Mouse (Mus musculus) spleen, adult 18-20 months (tissue): ENCODE measurements around the gene Vps33b.

Experiments
- DNase-seq, 2 experiments: peaks; one replicate each; pipeline ENCODE4 v3.0.0; 2022; ENCODE audit warnings: mixed read lengths in 2 of 2

Vps33b gene

DNA sequence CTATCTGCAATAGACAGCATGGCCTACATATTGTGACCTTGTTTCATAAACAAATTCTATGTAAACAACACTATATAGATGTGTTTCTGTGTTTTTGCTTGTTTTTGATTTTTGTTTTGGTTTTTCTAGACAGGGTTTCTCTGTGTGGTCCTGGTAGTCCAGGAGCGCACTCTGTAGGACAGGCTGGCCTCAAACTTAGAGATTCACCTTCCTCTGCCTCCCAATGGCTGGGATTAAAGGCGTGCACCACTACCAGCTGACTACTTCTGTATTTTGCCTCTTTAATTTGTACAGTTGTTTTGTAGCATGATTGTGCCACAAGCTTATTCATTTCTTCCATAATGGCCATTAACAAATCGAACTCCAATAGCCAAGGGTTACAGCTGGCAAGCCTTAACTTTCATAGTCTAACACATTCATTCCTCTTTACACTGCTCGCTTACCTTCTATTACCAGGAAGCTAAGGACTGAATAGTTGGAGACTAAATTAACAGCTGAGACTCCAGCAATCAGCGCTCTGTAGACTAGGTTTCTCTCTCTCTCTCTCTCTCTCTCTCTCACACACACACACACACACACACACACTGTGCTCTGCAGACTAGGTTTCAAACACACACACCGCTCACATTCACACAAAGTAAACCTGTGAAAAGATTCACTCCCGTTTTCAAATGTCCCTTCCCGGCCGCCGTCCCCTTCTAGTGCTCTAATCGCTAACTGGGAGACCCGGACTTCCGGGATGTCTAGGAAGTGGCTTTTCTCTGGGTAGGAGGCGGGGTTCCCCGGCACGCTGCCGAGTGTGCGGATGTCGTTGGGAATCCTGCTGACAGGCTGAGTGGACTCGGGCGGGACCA is at the start of gene Vps33b:
TSS of gene Vps33b (plus strand) at position 753 of the 854 bp plus-strand sequence.
- DNase-seq, result peak; percentile 86 to 95

DNA sequence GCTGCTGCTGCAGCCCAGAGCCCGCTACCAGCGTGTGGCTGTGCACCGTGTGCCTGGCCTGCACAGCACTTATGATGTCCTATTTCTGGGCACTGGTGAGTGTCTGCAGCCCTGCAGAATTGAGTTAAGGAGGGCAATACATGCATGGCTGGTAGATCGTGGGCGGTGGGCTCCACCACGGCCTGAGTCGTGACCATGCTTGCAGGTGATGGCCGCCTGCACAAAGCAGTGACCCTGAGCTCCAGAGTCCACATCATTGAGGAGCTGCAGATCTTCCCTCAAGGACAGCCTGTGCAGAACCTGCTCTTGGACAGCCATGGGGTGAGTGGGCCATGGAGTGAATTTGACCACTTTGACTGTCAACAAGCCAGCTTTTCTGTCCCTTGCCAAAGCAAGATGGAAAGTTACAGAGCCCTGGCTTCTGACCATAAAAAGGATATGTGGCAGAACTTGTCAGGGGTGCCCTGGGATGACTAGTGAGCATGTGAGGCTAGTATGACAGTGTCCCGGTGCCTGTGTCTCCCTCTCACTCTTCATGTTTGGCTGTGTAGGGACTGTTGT is 49.1 kb upstream of the Vps33b start:
- DNase-seq, result no peak

DNA sequence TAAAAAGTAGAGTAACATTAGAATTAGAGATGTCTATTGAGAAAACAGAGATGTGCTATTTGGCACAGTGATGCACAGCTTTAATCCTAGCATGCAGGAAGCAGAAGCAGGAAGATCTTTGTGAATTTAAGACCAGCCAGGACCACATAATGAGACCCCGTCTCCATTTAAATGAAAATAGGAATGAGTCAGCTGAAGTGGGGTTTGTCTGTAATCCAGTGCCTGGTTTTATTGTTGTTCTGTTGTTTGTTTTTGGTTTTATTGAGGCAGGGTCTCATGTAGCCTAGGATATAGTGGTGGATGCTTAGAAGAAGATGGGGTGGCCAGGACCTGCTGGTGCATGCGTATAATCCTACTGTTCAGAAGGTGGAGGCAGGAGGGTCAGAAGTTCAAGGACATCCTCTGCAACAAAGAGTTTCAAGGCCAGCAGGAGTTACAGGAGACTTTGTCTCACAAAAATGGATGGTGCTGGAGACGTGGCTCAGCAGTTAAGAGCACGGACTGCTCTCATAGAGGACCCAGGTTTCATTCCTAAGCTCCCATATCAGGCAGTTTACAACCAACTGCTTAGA is 48.2 kb upstream of the Vps33b start:
- DNase-seq, result no peak

DNA sequence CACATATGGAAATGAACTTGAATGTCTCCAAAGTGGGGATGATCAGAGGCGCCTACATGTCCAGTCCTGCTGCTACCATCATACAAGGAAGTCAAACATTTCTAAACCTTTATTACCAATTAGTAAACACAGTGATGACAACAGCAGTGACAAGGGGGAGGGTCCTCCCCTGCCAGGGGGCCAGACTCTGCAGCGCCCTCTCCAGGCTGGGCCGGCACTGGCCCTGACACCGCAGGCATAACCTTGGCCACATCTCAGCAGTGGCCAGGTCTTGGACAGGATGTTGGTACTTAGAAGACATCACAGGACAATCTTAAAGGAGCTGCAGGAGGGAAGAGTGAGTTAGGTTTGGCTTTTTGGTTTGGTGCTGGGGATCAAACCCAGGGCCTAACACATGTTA is 42.4 kb upstream of the Vps33b start:
- no peak for DNase-seq

DNA sequence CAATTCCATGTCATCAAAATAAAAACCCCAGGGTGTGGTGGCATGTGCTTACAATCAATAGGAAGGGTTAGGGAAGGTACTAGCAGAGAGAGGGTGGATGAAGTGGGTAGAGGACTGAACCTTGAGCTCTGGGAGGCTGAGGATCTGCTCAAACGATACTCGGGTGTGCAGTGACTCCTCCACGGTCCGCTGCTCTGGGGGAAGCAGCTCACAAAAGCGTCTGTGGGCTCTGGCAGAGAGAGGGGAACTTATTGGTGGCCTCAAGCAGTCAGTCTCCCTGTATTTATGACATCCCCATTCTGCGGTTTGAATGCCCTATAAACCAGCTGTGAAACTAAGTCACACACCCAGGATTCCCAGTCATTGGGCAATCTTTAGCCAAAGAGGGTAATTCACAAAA is 39.3 kb upstream of the Vps33b start:
- DNase-seq, result no peak

DNA sequence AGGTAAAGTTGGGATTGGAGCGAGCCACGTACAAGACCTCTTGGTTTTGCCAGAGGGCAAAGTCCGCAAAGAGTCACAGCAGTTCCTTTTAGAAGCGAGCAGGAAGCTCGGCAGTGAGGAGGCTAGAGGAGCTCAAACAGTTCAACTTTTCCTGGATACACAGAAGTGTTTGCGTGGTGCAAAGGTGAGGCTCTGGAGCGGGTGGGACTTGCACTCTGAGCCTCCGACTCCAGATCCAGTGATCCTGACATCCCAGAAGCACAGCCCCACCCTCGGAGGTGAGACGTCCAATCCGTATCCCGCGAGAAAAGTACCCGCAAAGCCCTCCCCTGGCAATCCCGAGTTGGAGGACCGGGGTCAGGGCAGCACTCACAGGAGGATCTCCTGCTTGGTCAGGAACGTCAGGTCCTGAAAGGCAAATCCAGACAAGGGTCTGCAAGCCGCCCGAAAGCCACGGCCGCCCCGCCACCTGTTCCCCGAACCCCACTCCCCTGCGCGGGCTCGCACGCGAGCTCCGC is 37.4 kb upstream of the Vps33b start:
- no peak for DNase-seq

DNA sequence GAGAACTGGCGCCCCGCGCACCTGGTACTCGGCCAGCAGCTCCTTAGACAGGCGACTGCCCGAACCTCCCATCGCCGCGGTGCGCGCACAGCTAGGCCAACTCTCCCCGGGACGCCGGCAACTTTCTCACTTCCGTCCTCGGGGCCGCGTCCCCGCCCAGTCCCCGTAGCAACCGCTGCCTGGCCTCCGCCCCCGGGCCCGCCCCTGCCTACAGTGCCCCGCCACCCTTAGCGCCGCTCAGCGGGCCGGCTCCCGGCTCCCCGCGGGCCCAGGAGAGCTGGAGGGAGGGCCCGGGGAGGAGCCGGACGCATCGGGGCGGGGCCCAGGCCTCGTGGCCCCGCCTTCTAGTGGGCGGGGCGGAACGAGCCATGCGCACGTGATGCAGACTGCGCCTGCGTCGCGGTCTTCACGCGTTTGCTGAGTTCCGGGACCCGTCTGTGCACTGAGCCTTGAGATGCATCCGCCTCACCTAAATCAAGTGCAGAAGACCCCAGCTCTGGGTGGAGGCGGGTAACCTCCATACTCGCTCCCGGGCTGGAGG is 36.9 kb upstream of the Vps33b start, which contains the start of the genes Cib1 and Gdpgp1:
TSS of gene Cib1 (minus strand) at position 325 of the 541 bp plus-strand sequence.
TSS of gene Gdpgp1 (plus strand) at position 377 of the 541 bp plus-strand sequence.
- peak; percentile 99 for DNase-seq

DNA sequence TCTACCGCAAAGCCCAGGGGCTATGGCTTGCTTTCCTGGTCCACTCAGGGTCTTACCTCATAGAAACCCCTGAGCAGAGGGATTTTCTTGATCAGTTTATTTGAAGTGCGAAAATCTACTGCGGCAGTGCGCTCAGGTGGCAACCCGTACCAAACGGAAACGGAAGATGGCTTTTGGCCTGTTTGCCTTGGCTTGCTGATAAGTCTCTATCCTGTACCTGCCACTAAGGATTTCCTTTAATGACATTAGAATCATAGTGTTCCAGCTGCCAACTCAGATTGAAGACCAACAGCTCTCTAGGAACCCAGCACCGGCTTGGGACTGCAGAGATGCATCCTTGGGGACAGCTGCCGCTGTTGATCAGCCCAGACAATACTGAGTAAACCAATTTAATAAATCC is 35.6 kb upstream of the Vps33b start:
- DNase-seq, result no peak

DNA sequence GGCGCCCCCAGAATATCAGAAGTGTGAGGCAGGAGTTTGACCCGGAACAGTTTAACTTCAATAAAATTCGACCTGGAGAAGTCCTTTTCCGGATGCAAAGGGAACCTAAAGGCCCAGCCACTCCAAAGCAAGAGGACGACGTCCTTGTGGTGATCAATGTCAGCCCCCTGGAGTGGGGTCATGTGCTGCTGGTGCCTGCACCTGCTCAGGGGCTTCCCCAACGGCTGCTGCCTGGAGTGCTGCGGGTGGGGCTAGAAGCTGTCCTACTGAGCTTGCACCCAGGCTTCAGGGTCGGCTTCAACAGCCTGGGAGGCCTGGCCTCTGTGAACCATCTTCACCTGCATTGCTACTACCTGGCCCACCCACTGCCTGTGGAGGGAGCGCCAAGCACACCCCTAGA is 30.9 kb upstream of the Vps33b start:
- no peak for DNase-seq

DNA sequence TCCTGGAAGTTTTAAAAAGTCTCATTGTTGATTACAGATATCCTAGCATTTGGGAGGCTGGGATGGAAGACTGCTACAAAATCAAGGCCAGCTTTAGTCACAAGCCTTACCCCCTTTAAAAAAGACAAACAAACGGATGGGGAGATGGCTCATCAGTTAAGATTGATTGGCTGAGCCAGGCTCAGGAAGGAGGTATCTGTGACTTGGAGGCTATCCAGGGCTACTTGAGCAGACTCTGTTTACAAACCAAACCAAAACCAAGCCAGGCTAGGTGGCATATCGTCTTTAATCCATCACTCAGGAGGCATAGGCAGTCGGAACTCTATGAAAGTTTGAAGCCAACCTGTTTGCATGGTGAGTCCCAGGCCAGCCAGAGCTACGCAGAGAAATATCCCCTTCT is 27.8 kb upstream of the Vps33b start:
- no peak for DNase-seq

DNA sequence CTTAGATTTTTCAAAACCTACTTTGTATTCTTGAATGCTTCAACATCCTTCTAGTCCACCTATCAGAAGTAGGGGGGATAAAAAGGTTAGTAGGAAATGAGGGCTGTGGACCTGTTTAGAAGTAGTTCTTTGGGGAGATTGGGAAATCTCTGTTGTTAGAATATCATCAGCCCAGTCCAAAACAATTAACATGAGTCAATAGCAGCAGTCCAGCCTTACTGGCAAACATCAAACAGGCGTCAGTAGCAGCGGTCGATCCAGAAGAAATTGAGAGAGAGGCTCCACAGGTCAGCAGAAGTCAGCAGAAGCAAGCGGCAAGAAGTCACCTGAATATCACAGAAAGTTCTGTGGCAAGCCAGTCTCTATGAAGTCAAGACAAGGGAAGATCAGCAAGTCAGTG is 24.6 kb upstream of the Vps33b start:
- no peak for DNase-seq

DNA sequence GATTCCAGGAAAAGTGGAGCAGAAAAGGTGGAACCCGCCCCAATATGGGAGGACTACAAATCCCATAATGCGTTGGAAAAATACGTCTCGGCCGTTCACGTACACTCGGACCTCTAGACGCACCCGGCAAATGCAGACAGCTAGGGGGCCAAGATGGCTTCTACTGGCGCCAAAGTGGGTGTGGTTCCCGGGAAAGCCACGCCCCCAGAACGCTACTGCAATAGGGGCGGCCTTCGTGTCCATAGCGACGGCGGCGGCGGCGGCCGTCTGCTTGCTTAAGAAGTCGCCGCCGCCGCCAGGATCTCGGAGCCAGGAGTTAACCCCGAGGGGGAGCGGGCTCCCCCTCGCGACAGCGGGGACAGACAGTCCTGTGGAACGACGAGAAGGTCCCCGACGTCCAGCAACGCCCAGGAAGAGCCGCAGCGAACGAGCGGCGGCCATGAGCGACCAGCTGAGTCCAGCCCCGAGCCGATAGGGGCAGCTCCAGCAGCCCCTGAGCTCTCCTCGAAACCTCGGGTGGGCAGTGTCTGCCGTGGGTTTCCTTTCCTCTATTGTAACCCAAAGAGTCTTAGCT is 23.2 kb upstream of the Vps33b start, which contains the start of gene Ttll13:
TSS of gene Ttll13 (plus strand) at position 229 of the 574 bp plus-strand sequence.
- peak; percentile 94 to 96 for DNase-seq

DNA sequence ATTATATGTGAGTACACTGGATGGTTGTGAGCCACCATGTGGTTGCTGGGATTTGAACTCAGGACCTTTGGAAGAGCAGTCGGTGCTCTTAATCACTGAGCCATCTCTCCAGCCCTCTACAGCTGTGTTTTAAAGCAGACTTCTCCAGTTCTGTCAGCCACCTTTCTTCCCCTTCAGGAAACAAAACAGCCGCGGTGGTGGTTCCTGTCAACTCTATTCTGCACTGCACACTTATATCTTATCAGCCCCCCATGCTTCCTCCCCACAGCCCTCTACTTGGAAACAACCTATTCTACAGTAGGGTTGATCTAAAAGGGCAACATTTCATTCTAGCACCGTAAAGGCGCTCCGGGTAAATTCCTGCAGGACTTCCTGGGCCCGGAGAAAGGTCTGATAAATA is 22.6 kb upstream of the Vps33b start:
- no peak for DNase-seq

DNA sequence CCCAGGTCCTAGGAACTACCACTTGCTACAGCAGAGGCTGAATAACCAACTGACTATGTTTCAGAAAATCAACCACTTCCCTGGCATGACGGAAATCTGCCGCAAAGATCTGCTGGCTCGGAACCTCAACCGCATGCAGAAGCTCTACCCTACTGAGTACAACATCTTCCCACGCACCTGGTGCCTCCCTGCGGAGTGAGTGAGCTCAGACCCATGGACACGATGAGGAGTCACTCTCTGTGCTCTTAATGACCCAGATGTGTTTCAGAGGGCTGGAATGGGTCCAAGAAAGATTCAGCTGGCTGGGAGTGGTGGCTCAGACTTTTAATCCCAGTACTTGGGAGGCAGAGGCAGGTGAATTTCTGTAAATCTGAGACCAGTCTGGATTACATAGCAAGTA is 17.0 kb upstream of the Vps33b start:
- no peak for DNase-seq

DNA sequence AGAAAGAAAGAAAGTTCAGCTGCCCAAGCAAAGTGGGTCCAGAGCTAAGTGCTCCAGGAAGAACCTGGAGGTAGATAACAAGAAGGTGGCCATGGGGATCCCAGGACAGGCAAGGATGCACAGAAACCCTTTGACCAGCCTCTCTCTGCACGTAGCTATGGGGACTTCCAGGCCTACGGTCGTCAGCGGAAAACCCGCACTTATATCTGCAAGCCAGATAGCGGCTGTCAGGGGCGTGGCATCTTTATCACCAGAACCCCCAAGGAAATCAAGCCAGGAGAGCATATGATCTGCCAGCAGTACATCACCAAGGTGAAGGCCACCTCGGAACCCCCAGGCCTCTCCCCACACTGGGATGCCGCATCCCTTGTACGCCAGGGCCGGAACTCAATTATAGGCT is 16.6 kb upstream of the Vps33b start:
- DNase-seq, result no peak

DNA sequence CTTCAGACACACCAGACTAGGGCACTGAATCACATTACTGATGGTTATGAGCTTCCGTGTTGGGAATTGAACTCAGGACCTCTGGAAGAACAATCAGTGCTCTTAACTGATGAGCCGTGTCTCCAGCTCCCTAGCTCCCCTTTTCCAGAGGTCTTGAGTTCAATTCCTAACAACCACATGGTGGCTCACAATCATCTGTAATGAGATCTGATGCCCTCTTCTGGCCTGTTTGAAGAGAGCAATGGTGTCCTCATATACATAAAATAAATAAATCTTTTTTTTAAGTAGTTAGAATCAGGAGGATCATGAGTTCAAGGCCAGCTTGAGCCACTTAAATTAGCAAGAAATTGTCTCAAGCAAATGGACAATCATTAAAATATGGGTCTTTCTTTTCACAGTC is 13.5 kb upstream of the Vps33b start:
- DNase-seq, result no peak

DNA sequence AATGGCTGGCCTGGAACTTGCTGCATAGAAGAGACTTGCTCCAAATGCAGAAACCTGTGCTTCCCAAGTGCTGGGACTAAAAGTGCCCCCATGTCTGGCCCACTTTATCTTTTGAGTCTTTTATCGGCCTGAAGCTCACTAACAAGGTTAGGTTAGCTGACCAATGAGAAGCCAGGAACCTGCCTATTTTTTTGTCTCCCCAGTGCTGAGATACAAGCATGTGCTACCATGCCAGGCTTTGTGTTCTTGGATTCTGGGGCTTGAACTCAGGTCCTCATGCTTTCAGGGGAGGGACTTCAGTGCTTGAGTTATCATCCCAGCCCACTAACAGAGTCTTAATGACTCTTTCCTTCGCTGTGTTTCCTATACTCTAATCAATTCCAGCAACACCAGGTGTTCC is 11.7 kb upstream of the Vps33b start:
- no peak for DNase-seq

DNA sequence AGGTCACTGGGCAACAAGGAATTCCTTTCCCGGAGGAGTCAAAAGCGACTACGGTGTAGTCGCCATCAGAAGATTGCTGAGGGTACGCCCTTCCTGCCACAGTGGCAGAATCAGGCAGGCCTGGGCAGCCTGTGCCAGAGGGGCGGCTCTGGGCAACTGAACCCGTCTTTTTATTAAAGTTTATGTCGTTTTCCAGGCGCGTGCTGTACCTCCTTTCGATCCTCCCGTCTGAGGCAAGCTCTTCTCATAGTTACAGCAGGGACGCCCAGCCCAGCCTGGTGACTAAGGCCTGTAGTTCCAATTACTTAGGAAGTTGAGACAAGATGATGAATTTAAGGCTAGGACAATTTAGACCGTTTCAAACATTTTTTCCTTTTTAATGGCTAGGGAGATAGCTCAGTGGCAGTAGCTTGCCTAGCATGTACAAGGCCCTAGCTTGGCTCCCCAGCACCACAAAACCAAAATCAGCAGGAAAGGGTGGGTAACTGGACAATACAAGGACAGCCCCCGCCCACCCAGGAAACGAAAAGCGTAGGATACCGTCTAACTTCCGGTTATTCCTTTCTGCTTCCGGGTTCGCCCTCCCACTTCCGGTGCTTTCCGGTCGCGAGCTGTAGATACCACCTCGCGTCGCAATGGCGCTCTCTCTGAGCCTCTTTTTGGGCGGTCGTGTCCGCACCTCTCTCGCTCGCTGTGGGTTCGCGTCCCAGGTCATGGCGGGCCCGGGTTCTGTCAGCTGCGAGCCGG is 8.7 kb upstream of the Vps33b start, which contains the start of gene Ngrn:
TSS of gene Ngrn (plus strand) at position 591 of the 747 bp plus-strand sequence.
- DNase-seq, result peak; percentile 65 to 77

DNA sequence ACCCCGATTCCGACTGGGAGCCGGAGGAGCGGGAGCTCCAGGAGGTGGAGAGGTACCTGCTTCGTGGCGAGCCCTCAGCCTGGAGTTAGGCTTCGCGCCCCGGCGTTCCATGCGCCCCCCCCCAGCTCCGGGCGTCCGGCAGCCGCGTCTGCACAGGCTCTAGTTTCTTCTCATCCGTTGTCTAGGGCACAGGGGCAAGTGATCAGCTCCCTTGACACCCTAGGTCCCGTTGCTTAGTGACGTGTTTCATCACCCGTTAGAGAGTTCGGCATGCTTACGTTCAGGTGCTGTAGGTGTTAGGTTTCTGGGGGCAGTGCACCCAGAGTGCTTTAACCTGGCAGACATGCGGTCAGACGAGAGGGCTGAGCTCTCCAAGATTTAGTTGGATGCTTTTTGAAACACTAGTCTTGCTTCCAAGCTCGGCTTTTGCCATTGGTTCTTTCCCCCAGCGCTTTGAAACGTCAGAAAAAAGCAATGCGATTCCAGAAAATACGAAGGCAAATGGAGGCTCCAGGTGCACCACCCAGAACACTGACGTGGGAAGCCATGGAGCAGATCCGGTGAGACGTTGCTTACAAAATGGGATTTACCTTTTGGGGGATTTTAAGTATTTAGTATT is 8.0 kb upstream of the Vps33b start:
- no peak for DNase-seq

DNA sequence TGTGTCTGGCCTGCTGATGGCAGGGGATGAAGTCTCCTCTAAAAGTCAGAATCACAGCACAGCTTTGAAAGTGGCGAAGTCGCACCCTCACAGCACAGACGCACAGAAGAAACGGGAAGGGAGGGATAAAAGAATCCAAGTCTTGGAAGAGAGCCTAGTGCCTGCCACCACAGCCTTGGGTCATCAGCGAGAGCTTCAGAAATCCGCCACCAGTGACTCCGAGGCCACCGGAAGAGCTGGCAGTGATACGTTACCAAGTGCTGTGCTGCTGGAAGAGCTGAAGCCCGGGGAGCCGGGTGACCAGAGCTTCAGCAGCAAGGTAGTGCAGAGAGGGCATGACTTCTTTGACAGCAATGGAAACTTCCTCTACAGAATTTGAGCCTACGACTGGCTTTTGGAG is 4.8 kb upstream of the Vps33b start:
- DNase-seq, result no peak

DNA sequence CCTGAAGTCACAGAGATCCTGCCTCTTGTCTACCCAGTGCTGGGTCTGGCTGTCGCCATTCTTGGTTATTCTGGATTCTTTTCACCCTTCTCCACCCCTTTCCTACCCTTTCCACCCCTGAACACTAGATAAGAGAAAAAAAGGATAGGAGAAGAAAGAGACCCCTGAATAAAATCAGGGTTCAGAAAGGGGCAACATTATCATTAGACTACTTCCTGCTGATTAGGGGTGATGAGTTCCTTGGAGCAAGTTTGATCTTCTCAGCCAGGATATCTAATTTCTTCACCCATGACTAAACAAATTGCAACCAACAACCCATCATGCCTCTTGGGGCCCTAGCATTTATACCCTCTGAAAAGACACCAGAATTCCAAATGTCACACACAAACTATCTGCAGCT is 1.7 kb upstream of the Vps33b start:
- DNase-seq, result no peak

DNA sequence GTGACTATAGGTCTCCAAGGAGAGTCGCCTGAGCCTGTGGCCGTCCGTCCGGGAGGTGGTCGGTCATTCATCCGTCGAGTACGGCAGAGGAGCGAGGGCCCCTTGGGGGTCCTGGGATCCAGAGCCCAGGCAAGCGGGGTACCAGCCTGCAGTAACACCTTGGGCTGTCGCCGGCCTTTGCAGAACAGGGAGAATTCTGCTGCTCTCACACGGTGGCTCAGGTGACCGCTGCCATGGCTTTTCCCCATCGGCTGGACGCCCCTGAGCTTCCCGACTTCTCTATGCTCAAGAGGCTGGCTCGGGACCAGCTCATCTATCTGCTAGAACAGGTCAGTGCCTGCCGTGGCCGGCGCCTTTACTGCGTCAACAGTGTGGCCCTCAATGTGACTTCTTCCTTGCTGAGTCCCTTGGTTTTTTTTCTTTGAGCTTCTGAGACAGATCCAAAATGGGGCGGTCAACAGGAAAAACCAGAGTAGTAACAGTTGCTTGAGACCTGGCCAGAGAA is 354 bp downstream of the Vps33b start:
- DNase-seq, result no peak
